Mouse (Mus musculus): ENCODE data around the gene Slc9a9.

The Slc9a9 gene

GRCm38 (mm10) chr9:95070832-95071519 is 401.3 kb downstream of the Slc9a9 start:
- no peak for DNase-seq (ENCODE audit: extremely low spot score, low read depth, low spot score)

GRCm38 (mm10) chr9:95072450-95072955 is 402.8 kb downstream of the Slc9a9 start:
- no peak for DNase-seq (ENCODE audit: extremely low spot score, low read depth, low spot score)

- DNase-seq (ENCODE audit: extremely low spot score, low read depth, low spot score), result no peak
These were observed 404.0 kb downstream of the Slc9a9 start for GRCm38 (mm10) chr9:95073691-95074090.

- DNase-seq (ENCODE audit: extremely low spot score, low read depth, low spot score), result no peak
These were observed 406.1 kb downstream of the Slc9a9 start for GRCm38 (mm10) chr9:95075856-95076255.

- no peak for DNase-seq (ENCODE audit: extremely low spot score, low read depth, low spot score)
These were observed 408.2 kb downstream of the Slc9a9 start for GRCm38 (mm10) chr9:95077938-95078337.

- DNase-seq (ENCODE audit: extremely low spot score, low read depth, low spot score), result no peak
These were observed 408.9 kb downstream of the Slc9a9 start for GRCm38 (mm10) chr9:95078626-95079025.

- no peak for DNase-seq (ENCODE audit: extremely low spot score, low read depth, low spot score)
These were observed 410.2 kb downstream of the Slc9a9 start for GRCm38 (mm10) chr9:95079951-95080350.

- DNase-seq (ENCODE audit: extremely low spot score, low read depth, low spot score), result no peak
These were observed 416.6 kb downstream of the Slc9a9 start for GRCm38 (mm10) chr9:95086109-95086821.

- DNase-seq (ENCODE audit: extremely low spot score, low read depth, low spot score), result no peak
These were observed 418.5 kb downstream of the Slc9a9 start for GRCm38 (mm10) chr9:95088221-95088620.

- DNase-seq (ENCODE audit: extremely low spot score, low read depth, low spot score), result no peak
These were observed 419.3 kb downstream of the Slc9a9 start for GRCm38 (mm10) chr9:95089050-95089449.

GRCm38 (mm10) chr9:95096486-95096885 is 426.8 kb downstream of the Slc9a9 start:
- DNase-seq (ENCODE audit: extremely low spot score, low read depth, low spot score), result no peak

- no peak for DNase-seq (ENCODE audit: extremely low spot score, low read depth, low spot score)
These were observed 436.1 kb downstream of the Slc9a9 start for GRCm38 (mm10) chr9:95105768-95106167.

- no peak for DNase-seq (ENCODE audit: extremely low spot score, low read depth, low spot score)
These were observed 440.1 kb downstream of the Slc9a9 start for GRCm38 (mm10) chr9:95109799-95110198.

GRCm38 (mm10) chr9:95110768-95111167 is 441.1 kb downstream of the Slc9a9 start:
- DNase-seq (ENCODE audit: extremely low spot score, low read depth, low spot score), result no peak

GRCm38 (mm10) chr9:95111732-95112131 is 442.0 kb downstream of the Slc9a9 start:
- no peak for DNase-seq (ENCODE audit: extremely low spot score, low read depth, low spot score)

- DNase-seq (ENCODE audit: extremely low spot score, low read depth, low spot score), result no peak
These were observed 443.7 kb downstream of the Slc9a9 start for GRCm38 (mm10) chr9:95113157-95114135.

- no peak for DNase-seq (ENCODE audit: extremely low spot score, low read depth, low spot score)
These were observed 450.4 kb downstream of the Slc9a9 start for GRCm38 (mm10) chr9:95120062-95120461.

- no peak for DNase-seq (ENCODE audit: extremely low spot score, low read depth, low spot score)
These were observed 451.6 kb downstream of the Slc9a9 start for GRCm38 (mm10) chr9:95121151-95121835.

- no peak for DNase-seq (ENCODE audit: extremely low spot score, low read depth, low spot score)
These were observed 456.0 kb downstream of the Slc9a9 start for GRCm38 (mm10) chr9:95125683-95126082.

GRCm38 (mm10) chr9:95127774-95128173 is 458.1 kb downstream of the Slc9a9 start:
- DNase-seq (ENCODE audit: extremely low spot score, low read depth, low spot score), result no peak

Data from hindlimb bud, embryonic 11.5 days (tissue).